Mouse (Mus musculus) large intestine, adult 2 months (tissue): Measurements from ENCODE around the gene Hba-x. TPM values are rescaled to one million over a fixed set of nuclear protein-coding genes. Genes with fewer than 3 reads are reported as not detected.
"Not testable (repeated sequence)": the region's sequence is repeated elsewhere in the genome, so short reads cannot be mapped to it uniquely, and the experiment has no call there.

Experiments used
- DNase-seq: peaks from one replicate; pipeline ENCODE4 v3.0.0-alpha.2; 2012; ENCODE audit warnings: low read depth, low spot score
- WGBS: fragments of 180-500 bp; shearing (Covaris S2); methylation state at CpG from one replicate; pipeline ENCODE4 v1.1.7; 2018; 5-methylcytosine and 5-hydroxymethylcytosine counted together
- polyA plus RNA-seq: library from polyadenylated mRNA; depleted of rRNA; stranded (reverse); fragments of >200 nt; gene quantifications from 2 replicates; pipeline ENCODE4 v1.2.3, GENCODE M21; 2012

Hba-x gene
- polyA plus RNA-seq, 1 experiment = not detected

DNA sequence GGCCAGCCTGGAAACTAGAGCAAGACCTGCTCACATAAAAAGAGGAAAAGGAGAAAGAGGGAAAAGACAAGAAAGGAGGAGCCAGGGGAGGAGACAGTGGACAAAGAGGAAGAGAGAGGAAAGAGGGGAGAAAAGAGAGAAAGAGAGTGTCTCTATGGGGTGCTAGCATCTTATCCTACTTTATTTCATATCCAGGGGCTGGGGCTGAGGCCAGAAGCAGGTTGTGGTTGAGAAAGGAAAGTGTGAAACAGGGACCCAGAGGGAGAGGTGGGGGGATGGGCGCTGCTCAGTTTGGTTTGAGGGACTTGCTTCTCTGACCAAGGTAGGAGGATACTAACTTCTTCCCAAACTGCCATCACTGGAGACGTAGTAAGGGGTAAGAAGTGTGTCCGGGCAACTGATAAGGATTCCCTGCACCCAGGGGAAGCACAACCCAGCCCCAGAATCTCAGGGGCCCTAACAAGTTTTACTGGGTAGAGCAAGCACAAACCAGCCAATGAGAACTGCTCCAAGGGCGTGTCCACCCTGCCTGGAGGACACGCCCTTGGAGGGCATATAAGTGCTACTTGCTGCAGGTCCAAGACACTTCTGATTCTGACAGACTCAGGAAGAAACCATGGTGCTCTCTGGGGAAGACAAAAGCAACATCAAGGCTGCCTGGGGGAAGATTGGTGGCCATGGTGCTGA is 7.0 kb downstream of the Hba-x start, which contains the start of gene Hba-a1:
Gene Hba-a1, plus strand, starts transcription at position 421 of the 687 bp plus-strand sequence.
- WGBS = 80% methylated on average over 1 of the region's 5 CpGs
- DNase-seq = not testable (repeated sequence)

DNA sequence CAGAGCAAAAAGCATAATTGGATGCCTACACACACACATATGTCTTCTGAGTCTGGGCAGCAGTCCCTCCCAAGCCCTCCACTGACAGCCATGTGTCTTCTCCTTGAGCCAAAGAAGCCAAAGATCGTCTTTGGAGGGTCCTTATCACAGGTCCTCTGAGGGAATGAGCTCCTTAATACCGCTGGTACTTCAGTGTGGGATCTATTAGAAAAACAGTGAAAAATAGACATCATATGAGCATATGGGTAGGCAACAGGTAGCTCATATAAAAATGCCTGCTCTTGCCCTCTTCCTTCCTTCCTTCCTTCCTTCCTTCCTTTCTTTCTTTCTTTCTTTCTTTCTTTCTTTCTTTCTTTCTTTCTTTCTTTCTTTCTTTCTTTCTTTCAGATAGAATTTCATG is 8.4 kb downstream of the Hba-x start:
- WGBS = 44% methylated on average over 2 of the region's 2 CpGs
- not testable (repeated sequence) for DNase-seq

DNA sequence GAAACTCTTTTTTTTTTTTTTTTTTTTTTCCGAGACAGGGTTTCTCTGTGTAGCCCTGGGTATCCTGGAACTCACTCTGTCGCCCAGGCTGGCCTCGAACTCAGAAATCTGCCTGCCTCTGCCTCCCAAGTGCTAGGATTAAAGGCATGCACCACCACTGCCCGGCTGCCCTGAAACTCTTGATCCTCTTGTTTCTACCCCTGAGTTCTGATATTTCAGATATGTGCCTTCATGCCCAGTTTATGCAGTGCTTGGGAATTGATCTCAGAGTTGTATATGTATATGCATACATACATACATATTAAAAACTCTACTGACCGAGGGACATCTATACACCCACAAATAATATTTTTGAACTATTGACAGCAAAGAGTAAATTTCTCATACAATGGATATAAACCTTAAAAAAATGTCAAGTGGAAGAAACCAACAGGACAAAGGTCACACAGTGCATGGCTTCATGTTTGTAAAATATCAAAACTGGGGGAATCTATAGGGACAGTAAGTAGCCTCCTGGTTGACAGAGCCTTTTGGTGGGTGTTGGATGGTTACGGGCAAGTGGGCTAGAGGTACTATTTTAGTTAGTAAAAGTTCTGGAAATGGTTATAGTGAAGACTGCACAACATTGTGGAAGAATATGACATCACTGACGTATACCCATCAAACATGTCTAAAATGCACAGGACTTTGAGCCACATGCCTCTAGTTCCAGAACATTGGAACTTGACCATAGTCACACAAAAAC is 9.0 kb downstream of the Hba-x start:
- WGBS = 78% methylated on average over 7 of the region's 7 CpGs
- DNase-seq = no peak

DNA sequence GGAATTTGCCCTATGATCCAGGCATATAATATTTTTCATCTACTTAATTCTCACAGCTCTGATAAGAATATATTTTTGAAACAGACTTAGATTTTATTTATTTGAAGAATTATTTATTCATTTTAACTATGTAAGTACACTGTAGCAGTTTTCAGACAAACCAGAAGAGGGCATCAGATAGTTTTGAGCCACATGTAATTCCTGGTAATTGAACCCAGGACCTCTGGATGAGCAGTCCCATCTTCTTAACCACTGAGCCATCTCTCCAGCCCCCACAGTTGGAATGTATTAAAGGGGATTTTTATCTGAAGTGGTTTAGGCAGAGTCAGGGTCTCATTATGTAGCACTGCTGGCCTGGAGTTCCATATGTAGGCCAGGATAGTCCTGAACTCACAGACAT is 9.7 kb downstream of the Hba-x start:
- not testable (repeated sequence) for DNase-seq

DNA sequence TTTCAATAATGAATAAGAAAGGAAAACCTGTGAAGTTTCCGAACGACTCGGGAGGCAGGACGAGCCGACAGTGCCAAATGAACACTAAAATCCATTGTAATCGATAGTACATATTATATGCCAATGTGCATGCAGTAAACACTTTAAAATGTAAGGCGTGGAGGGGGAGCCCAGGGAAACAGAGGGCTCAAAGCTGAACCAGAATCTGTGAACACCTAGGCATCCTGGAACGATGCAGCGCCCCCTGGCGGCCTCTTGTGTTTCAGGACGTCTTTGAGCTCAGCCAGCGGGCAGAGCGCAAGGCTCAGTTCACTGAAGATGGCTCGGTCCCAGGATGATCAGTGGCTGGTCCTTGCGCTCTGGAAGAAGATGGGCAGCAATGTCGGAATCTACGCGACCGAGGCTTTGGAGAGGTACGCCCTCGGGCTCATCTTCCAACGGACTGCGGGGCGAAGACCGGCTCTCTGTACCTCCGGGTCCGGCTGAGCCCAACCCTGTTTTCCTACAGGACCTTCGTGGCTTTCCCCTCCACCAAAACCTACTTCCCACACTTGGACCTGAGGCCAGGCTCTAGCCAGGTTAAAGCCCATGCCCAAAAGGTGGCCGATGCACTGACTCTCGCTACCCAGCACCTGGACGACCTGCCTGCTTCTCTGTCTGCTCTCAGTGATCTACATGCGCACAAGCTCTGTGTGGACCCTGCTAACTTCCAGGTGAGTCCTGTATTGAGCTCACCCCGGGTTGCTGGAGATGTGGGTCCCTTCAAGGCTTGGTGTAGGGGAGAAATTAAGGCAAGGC is 10.7 kb downstream of the Hba-x start, which contains the start of gene Hbq1b:
Gene Hbq1b, plus strand, starts transcription at position 271 of the 798 bp plus-strand sequence.
- not testable (repeated sequence) for DNase-seq
- WGBS = 15% methylated on average over 32 of the region's 33 CpGs

DNA sequence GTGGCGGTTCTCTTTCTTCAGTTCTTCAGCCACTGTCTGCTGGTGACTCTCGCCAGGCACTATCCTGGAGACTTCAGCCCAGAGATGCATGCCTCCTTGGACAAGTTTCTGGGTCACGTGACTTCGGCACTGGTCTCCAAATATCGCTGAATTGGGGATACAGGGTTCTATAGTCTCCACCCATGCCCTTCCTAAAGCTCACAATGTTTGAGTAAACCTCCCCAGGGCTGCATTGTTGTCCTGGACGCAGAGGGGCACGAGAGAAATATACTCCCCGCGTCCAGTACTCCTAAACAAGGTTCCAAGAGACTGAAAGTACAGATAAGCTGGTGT is 11.3 kb downstream of the Hba-x start:
- 57% methylated on average over 9 of the region's 9 CpGs for WGBS

DNA sequence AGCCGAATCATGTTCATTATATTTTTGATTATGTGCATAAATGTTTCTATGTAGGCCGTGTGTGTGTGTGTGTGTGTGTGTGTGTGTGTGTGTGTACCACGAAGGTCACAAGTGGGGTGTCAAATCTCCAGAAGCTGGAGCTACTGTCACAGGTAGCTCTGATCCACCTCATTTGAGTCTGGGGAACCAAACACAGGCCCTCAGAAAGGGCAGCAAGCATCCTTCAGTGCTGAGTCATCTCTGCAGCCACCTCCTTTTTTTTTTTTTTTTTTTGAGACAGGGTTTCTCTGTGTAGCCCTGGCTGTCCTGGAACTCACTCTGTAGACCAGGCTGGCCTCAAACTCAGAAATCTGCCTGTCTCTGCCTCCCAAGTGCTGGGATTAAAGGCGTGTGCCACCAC is 16.6 kb downstream of the Hba-x start:
- not testable (repeated sequence) for DNase-seq
- 81% methylated on average over 4 of the region's 4 CpGs for WGBS

More for the DNA sequence above, 11.3 kb downstream of the Hba-x start:
- DNase-seq = no peak

DNA sequence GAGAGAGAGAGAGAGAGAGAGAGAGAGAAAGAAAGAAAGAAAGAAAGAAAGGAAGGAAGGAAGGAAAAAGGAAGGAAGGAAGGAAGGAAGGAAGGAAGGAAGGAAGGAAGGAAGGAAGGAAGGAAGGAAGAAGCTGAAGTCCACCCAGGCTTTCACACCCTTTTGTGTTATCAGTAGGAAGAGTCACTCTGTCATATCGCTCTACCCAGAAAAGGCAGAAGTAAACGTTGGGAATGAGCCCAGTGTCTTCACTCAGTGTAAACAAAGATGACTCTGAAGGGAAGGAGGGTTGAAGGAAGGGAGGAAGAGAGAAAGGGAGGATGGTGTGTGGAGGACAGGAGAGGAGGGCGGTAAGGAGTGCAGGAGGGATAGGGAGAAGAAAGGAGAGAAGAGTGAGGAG is 17.3 kb downstream of the Hba-x start:
- not testable (repeated sequence) for DNase-seq
- WGBS = 31% methylated on average over 3 of the region's 3 CpGs

DNA sequence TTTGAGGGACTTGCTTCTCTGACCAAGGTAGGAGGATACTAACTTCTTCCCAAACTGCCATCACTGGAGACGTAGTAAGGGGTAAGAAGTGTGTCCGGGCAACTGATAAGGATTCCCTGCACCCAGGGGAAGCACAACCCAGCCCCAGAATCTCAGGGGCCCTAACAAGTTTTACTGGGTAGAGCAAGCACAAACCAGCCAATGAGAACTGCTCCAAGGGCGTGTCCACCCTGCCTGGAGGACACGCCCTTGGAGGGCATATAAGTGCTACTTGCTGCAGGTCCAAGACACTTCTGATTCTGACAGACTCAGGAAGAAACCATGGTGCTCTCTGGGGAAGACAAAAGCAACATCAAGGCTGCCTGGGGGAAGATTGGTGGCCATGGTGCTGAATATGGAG is 20.0 kb downstream of the Hba-x start, which contains the start of gene Hba-a2:
Gene Hba-a2, plus strand, starts transcription at position 287 of the 400 bp plus-strand sequence.
- DNase-seq = not testable (repeated sequence)
- no CpG with 5 or more reads among the region's 4 CpGs for WGBS

DNA sequence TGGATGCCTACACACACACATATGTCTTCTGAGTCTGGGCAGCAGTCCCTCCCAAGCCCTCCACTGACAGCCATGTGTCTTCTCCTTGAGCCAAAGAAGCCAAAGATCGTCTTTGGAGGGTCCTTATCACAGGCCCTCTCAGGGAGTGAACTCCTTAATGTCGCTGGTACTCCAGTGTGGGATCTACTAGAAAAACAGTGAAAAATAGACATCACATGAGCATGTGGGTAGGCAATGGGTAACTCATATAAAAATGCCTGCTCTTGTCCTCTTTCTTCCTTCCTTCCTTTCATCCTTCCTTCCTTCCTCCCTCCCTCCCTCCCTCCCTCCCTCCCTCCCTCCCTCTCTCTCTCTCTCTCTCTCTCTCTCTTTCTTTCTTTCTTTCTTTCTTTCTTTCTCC is 21.2 kb downstream of the Hba-x start:
- not testable (repeated sequence) for DNase-seq
- 44% methylated on average over 2 of the region's 2 CpGs for WGBS

DNA sequence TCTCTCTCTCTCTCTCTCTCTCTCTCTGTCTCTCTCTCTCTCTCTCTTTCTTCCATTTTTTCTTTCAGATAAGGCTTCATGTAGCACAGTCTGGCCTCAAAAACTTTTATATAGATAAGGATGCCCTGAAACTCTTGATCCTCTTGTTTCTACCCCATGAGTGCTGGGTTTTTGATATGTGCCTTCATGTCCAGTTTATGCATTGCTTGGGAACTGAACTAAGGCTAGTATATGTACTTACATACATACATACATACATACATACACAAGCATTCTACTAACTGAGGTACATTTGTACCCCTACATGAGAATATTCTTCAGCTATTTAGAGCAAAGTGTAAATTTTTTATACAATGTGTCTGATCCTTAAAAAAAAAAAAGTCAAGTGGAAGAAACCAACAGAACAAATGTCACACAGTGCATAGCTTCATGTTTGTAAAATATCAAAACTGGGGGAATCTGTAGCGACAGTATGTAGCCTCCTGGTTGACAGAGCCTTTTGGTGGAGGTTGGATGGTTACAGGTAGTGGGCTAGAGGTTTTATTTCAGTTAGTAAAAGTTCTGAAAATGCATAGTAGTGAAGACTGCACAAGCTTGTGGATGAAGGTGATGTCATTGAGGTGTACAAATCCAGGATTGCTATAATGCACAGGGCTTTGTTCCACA is 21.8 kb downstream of the Hba-x start:
- no peak for DNase-seq
- WGBS = 98% methylated on average over 1 of the region's 1 CpGs

DNA sequence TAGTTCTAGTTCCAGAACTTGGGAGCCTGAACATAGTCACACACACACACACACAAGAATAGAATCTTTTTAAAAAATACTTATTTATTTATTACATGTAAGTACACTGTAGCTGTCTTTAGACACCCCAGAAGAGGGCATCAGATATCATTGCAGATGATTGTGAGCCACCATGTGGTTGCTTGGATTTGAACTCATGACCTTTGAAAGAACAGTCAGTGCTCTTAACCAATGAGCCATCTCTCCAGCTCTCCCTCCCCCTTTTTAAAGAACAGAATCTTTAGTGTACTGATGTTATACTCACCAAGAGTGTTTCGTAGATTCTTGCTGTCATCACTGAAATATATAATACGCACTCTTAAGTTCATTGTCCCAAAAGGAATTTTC is 22.3 kb downstream of the Hba-x start:
- whole genome bisulfite sequencing = 88% methylated on average over 2 of the region's 2 CpGs
- DNase-seq = no peak

DNA sequence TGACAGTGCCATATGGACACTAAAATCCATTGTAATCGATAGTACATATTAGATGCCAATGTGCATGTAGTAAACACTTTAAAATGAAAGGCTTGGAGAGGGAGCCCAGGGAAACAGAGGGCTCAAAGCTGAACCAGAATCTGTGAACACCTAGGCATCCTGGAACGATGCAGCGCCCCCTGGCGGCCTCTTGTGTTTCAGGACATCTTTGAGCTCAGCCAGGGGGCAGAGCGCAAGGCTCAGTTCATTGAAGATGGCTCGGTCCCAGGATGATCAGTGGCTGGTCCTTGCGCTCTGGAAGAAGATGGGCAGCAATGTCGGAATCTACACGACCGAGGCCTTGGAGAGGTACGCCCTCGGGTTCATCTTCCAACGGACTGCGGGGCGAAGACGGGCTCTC is 23.7 kb downstream of the Hba-x start, which contains the start of gene Hbq1a:
Gene Hbq1a, plus strand, starts transcription at position 205 of the 400 bp plus-strand sequence.
- WGBS = 6% methylated on average over 16 of the region's 16 CpGs
- DNase-seq = not testable (repeated sequence)

DNA sequence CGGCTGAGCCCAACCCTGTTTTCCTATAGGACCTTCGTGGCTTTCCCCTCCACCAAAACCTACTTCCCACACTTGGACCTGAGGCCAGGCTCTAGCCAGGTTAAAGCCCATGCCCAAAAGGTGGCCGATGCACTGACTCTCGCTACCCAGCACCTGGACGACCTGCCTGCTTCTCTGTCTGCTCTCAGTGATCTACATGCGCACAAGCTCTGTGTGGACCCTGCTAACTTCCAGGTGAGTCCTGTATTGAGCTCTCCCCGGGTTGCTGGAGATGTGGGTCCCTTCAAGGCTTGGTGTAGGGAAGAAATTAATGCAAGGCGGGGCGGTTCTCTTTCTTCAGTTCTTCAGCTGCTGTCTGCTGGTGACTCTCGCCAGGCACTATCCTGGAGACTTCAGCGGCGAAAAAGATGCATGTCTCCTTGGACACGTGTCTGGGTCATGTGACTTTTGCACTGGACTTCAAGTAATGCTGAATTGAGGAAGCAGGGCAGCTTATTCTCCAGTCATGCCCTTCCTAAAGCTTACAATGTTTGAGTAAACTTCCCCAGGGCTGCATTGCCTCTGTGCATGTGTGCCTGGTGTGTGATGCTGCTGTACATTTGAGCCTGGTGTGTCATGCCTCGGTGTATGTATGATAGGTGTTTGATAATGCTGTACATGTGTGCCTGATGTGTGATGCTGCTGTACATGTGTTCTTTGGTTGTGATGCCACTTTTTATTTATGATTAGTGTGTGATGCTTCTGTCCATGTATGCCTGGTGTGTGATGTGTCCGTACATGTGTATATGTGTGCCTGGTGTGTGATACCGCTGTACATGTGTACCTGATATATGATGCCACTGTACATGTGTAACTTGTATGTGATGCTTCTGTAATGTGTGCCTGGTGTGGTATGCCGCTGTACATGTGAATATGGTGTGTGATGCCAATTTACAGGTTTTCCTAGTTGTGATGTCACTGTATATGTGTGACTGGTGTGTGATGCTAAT is 24.4 kb downstream of the Hba-x start:
- WGBS = 45% methylated on average over 15 of the region's 17 CpGs
- no peak for DNase-seq

DNA sequence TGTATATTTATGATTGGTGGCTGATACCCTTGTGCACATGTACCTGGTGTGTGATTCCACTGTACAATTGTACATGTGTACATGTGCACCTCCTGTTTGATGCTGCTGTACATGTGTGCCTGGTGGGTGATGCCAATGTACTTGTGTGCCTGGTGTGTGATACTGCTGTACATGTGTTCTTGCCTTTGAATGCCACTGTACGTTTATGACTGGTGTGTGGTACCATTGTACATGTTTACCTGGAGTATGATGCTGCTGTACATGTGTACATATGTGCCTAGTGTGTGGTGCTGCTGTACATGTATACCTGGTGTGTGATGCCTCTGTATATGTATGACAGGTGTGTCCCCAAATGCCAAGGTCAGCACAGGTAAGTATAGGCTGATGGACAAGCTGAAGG is 25.3 kb downstream of the Hba-x start:
- 87% methylated on average over 1 of the region's 1 CpGs for WGBS
- DNase-seq = no peak

DNA sequence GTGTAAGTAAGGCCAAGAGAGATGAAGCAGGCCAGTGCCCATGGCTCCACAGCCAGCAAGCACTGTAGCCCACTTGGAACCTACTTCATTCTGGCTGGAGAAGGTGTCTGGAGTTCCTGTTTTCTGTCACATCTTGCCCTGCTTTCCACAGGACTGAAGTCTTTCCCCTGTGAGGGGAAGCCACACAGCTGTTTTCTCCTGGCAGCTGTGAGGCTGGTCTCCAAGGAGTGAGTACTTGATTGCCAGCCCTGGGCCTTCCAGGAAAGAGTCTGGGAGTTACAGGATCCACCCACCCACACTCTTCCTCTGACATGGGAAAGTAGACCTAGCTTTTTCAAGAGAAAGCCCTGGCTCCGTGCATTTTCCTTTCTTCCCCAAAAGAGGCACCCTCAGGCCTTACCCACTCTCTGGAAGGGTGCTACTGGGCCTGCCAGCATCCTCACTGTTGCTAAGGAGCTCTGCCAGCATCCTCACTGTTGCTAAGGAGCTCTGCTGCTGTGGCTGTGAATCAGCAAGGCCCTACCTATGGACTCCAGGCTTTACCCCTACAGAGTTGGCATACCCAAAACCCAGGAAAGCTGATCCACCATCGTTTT is 26.7 kb downstream of the Hba-x start:
- DNase-seq = no peak
- 54% methylated on average over 2 of the region's 2 CpGs for WGBS

DNA sequence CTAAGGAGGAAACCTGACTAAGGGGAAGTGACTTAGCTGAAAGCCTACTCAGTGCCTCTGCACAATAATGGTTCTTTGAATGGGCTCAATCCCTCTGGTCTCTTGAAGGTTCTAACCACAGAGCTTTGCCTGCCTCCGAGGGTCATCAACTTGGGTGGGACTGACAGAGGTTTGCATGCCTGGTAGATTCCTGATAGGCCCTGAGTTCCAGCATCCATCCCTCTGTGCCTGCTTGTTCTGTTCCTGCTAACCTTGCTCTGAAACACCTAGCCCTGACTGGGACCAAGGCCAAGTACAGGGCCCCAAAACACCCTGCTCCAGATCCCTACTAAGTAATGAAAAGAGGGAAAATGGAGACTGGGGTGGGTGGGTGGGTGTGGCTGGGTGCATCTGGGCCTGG is 27.3 kb downstream of the Hba-x start:
- DNase-seq = no peak

DNA sequence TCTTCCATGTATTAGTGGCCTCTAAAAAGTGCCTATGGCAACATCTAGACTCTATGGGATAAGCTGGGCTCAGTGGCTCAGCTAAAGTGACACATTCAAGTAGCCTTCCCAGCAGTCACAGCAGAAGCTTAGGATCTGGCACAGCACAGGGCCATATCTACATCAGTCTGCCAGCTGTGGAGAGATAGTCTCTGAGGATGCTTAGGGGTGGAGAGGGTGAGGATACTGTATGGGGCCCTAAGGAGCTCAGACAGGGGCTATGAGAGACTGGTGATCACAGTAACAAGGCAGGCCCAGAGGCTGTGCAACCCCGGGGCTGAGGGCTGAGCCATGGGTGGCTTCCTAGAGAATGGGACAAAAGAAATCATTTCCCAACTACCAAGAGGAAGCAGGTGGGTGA is 30.8 kb downstream of the Hba-x start:
- WGBS = 68% methylated on average over 1 of the region's 1 CpGs

More for the DNA sequence above, 27.3 kb downstream of the Hba-x start:
- WGBS = 80% methylated on average over 1 of the region's 1 CpGs

More for the DNA sequence above, 30.8 kb downstream of the Hba-x start:
- DNase-seq = no peak
